Mouse (Mus musculus) frontal cortex, postnatal 36 days (tissue): ENCODE data around the gene Evi5l.

Experiments
- DNase-seq, 2 experiments: peaks; one replicate each; pipeline ENCODE4 v3.0.0; 2022; ENCODE audit warnings: low spot score in 2 of 2

Gene Evi5l

GRCm38 (mm10) chr8:4205246-4206123, 39.1 kb downstream of the Evi5l start:
- no peak for DNase-seq

DNA sequence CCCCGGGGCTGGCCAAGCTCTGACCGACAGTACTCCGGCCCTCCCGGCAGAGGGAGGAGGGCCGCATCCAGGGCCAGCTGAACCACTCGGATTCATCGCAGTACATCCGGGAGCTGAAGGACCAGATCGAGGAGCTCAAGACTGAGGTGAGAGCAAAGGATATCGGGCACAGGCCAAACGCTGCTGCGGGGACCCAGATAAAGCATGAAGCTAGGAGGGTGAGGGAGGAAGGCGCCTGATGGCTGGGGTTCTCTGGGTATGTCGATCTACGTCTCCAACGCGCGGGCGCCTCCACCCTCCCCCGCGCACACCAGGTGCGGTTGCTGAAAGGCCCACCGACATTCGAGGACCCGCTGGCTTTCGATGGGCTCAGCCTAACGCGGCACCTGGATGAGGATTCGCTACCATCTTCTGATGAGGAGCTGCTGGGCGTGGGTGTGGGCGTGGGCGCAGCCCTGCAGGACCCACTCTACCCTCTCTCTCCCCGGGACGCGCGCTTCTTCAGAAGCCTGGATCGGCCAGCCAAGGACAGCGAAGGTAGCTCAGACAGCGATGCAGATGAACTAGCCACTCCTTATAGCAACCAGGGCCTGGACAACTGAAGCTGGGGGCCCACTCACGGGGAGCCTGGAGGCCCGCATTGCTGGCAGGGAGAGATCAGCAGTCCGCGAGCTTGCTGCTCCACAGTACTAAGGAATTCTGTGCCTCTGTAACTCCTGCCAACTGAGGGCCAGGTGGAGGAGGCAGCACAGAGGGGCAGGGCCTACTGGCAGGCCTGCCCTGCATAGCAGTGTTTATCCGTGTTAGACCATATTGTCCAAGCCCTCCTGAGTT, 40.0 kb downstream of the Evi5l start:
- peak in 1 of 2 experiments; percentile 35 for DNase-seq

GRCm38 (mm10) chr8:4207016-4207350, 40.6 kb downstream of the Evi5l start:
- DNase-seq = no peak

- DNase-seq = no peak
Measured at GRCm38 (mm10) chr8:4211097-4211496, 44.7 kb downstream of the Evi5l start.

DNA sequence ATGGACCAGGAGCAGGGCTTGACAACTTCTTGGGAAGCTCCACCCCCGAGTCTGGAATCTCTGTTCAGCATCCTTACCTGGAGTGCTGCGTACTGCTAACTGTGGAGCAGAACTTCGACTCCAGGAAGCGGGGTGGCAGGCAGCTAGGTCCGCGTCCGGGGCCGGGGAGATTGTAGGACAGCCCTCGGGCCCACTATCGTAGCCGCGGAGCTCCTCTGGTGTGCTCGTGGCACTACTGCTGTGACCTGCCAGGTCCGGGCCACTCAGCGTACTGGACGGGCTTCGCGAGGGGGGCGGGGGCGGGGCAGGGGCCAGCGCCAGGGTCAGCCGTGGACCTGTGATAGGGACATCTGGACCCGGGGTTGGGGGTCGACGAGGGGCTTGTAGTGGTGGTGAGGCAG, 46.4 kb downstream of the Evi5l start:
- no peak for DNase-seq

- no peak for DNase-seq
Measured at GRCm38 (mm10) chr8:4213210-4214005, 47.0 kb downstream of the Evi5l start.

GRCm38 (mm10) chr8:4214006-4214980, 47.9 kb downstream of the Evi5l start:
- no peak for DNase-seq

- DNase-seq = peak in 1 of 2 experiments; percentile 28
Measured at GRCm38 (mm10) chr8:4216296-4216695, 49.9 kb downstream of the Evi5l start.

DNA sequence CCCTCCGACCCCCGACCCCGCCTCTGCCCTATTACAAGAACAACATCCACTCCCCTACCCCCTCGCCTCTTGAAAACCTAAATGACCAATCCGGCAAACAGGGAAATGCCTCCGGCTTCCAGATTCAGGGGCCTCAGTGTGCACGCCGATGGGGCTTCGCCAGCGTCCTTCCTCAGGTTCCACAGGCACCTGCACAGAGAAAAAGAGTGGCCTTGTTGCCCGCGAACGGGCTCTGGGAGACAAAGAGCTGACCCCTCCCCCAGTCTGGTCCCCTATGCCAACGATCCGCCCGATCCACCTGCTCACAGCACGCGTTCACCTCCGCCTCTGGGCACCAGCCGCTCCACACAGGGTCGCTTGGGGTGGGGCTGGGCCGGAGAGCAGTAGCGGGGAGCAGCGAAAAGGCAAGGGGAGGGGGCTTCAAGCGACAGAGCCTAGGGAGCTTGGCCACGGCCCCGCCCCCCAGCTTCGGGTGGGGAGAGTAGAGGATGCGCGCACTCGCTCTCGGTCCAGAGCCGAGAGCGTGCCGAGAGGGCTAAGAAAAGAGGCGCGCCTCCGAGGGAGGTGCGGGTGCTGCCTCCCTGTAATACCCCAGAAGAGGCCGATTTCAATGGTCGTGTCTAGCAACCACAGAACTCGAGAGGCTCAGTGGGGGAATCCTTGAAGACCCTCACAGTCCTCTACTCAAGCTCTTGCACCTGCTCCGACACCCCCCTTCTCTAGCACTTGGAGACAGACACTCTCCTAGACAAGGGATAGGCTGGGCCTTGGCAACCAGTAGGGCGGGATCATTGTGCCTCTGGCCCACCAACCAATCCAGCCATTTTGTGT, 50.6 kb downstream of the Evi5l start, which contains the start of gene Prr36:
Gene Prr36, minus strand, starts transcription at position 669 of the 831 bp plus-strand sequence.
- DNase-seq = peak; percentile 64 to 67

- peak in 1 of 2 experiments; percentile 43 for DNase-seq
Measured at GRCm38 (mm10) chr8:4219617-4220016, 53.2 kb downstream of the Evi5l start.

DNA sequence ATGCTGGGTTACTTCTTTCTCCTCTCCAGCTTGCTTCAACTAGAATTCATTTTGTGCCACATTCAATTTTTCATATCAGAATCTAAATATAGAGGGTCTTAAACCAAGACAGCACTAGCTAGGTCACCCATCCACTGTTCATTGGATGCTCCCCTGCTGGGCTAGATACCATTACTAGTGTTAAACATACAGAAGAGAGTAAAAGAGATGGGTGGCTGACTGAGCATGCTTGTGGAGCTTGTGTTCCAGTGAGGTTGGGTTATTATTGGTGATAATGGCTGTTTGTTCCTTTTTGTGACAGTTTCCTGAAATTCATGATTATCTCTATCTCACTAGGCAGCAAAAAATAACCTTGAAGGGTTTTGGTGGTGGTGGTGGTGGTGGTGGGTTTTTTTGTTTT, 55.7 kb downstream of the Evi5l start:
- no peak for DNase-seq

GRCm38 (mm10) chr8:4226323-4226722, 60.0 kb downstream of the Evi5l start:
- DNase-seq = no peak

GRCm38 (mm10) chr8:4226739-4227347, 60.5 kb downstream of the Evi5l start, which contains the start of gene Lrrc8e:
Gene Lrrc8e (plus strand): TSS chr8:4226827.
- DNase-seq = no peak

- DNase-seq = no peak
Measured at GRCm38 (mm10) chr8:4227919-4228318, 61.6 kb downstream of the Evi5l start.

GRCm38 (mm10) chr8:4229784-4230183, 63.4 kb downstream of the Evi5l start:
- no peak for DNase-seq

DNA sequence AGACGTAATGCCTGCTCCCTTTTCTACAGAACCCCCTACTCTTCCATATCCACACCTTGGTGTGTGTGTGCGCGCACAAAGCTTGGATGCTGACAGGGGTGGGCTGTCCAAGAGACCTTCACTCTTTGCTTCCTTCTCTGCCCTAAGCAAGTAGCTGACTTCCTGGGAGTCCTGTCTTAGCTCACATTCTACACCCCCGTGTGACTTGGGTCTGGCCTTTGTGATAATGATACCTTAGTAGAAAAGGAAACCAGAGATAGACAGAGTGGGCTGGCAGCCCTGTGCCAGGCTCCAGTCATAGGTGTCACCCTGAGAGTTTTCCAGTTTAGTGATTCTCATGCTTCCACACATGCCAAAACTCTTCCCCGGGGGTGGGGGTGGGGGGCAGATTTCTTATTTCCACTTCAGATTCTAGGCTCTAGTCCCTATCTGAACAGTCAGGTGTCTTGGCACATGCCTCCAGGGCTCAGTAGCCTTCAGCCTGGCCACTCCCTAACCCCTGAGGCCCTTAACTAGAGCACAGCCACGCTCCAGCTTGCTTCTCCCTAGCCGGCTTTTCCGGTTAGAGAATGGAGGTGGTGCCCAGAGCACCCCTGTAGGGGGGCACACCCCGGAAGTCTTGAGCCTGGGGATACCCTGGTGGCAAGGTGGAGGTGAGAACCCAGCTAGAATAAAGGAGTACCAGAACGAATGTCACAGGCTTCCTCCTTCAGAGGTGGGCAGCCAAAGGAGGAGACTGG, 64.4 kb downstream of the Evi5l start:
- DNase-seq = no peak

GRCm38 (mm10) chr8:4237814-4238433, 71.6 kb downstream of the Evi5l start:
- DNase-seq = no peak
